Mouse (Mus musculus): Measurements from ENCODE around the gene Ppp4r3b.

Ppp4r3b gene

GRCm38 (mm10) chr11:29238047-29238446, 65.4 kb downstream of the Ppp4r3b start:
- DNase-seq (ENCODE audit: low read depth, low spot score) = no peak

GRCm38 (mm10) chr11:29238551-29238950, 65.9 kb downstream of the Ppp4r3b start:
- no peak for DNase-seq (ENCODE audit: low read depth, low spot score)

GRCm38 (mm10) chr11:29239353-29239752, 66.7 kb downstream of the Ppp4r3b start:
- no peak for DNase-seq (ENCODE audit: low read depth, low spot score)

GRCm38 (mm10) chr11:29241961-29242360, 69.3 kb downstream of the Ppp4r3b start:
- DNase-seq (ENCODE audit: low read depth, low spot score) = no peak

GRCm38 (mm10) chr11:29245988-29246387, 73.3 kb downstream of the Ppp4r3b start:
- DNase-seq (ENCODE audit: low read depth, low spot score) = no peak

- peak; percentile 98 for DNase-seq (ENCODE audit: low read depth, low spot score)
Observed at GRCm38 (mm10) chr11:29246883-29247650, 74.4 kb downstream of the Ppp4r3b start, which contains the start of gene Cfap36. Cfap36 (minus strand) TSS chr11:29247409.

GRCm38 (mm10) chr11:29247725-29248124, 75.0 kb downstream of the Ppp4r3b start:
- DNase-seq (ENCODE audit: low read depth, low spot score) = no peak

GRCm38 (mm10) chr11:29248386-29248785, 75.7 kb downstream of the Ppp4r3b start:
- no peak for DNase-seq (ENCODE audit: low read depth, low spot score)

GRCm38 (mm10) chr11:29254643-29255042, 82.0 kb downstream of the Ppp4r3b start:
- no peak for DNase-seq (ENCODE audit: low read depth, low spot score)

GRCm38 (mm10) chr11:29267824-29268223, 95.1 kb downstream of the Ppp4r3b start:
- no peak for DNase-seq (ENCODE audit: low read depth, low spot score)
